Comparison of ENCODE assay signal across 10 mouse cellular contexts in the genomic region with DNA sequence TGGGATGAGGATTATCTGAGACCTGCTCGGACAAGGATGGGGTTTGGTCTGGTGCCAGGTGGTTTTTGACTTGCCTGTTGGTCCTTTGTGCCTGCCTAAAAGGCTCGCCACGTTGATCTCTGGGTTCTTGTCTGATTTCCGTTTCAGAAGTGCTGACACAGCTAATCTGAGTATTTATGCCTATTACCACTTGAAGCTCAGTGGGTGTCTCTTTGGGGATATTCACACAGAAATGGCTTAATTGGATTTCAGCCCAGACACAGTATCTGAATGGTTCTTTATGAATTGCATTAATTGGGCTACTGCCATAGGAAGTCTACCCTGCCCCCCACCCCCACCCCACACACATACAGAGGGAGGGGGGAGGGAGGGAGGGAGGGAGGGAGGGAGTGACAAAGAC. TPM values are rescaled to one million over a fixed set of nuclear protein-coding genes. Genes with fewer than 3 reads are reported as not detected.
DNase-seq lines count a peak whose midpoint lies in the region; ATAC-seq lines count a peak whose summit lies in the region.
"Had no signal": no experiment of that assay in that cellular context is flagged by ENCODE, and none has a peak within 500 bp of the region (broad histone marks: within the 10 kb centered on the region; RNA-seq: fewer than 3 reads in every experiment).

No protein-coding gene starts in this region.

- no peak overlapping the region for H3K9ac ChIP-seq in forebrain, embryonic 12.5 days
- H3K9ac ChIP-seq in midbrain, embryonic 16.5 days (ENCODE audit: low read depth, low read length) = no peak overlapping the region
- H3K9ac ChIP-seq: liver, embryonic 12.5 days had no signal

- H3K27me3 ChIP-seq in forebrain, embryonic 12.5 days = peaks cover 50% of the 10 kb centered on the region
- no peaks in the 10 kb centered on the region for H3K27me3 ChIP-seq in midbrain, embryonic 16.5 days (ENCODE audit: control insufficient read depth, insufficient read depth, low read depth, low read length)
- H3K27me3 ChIP-seq: liver, embryonic 12.5 days had no signal

- peak; percentile 87 for ATAC-seq in forebrain, embryonic 12.5 days (ENCODE audit: low FRiP score)
- peak; percentile 75 for ATAC-seq in midbrain, embryonic 16.5 days
- ATAC-seq: liver, embryonic 12.5 days had no signal

- no peak overlapping the region for H3K4me3 ChIP-seq in forebrain, embryonic 12.5 days (replicated peaks)
- no peak overlapping the region for H3K4me3 ChIP-seq in midbrain, embryonic 16.5 days (ENCODE audit: low read depth, low read length)
- H3K4me3 ChIP-seq: erythroblast, embryonic 14.5 days; liver, embryonic 12.5 days had no signal

- no peak overlapping the region for H3K27ac ChIP-seq in forebrain, embryonic 12.5 days
- H3K27ac ChIP-seq in midbrain, embryonic 16.5 days (ENCODE audit: low read length) = 0 out of 2 replicates have a peak overlapping the region, but pooled peaks have one; percentile 34
- H3K27ac ChIP-seq: liver, embryonic 12.5 days had no signal

- WGBS in forebrain, embryonic 12.5 days = 4% methylated on average over 4 of the region's 4 CpGs
- 6% methylated on average over 4 of the region's 4 CpGs for WGBS in midbrain, embryonic 16.5 days

- DNase-seq in kidney, postnatal 10 days = peak; percentile 32
- DNase-seq in kidney, adult 11 months = no peak
- DNase-seq in MN1 (ENCODE audit: low spot score) = peak; percentile 74
- DNase-seq in gastrocnemius, postnatal 10 days = no peak
- no peak for DNase-seq in frontal cortex, postnatal 10 days (ENCODE audit: low spot score in 2 of 2)
- DNase-seq in frontal cortex, adult 2 months (ENCODE audit: extremely low spot score in 1 of 2, low spot score in 1 of 2) = no peak

- H3K4me1 ChIP-seq in forebrain, embryonic 12.5 days = peaks cover 31% of the 10 kb centered on the region
- peaks cover 18% of the 10 kb centered on the region for H3K4me1 ChIP-seq in midbrain, embryonic 16.5 days (ENCODE audit: control insufficient read depth, insufficient read depth, low read length)

- no peaks in the 10 kb centered on the region for H3K36me3 ChIP-seq in forebrain, embryonic 12.5 days (replicated peaks)
- H3K36me3 ChIP-seq in midbrain, embryonic 16.5 days (ENCODE audit: control insufficient read depth, insufficient read depth, low read length) = no peaks in the 10 kb centered on the region

- H3K4me2 ChIP-seq in forebrain, embryonic 12.5 days = no peak overlapping the region
- H3K4me2 ChIP-seq in midbrain, embryonic 16.5 days (ENCODE audit: low read length) = no peak overlapping the region
- H3K4me2 ChIP-seq: liver, embryonic 12.5 days had no signal

- 0 out of 2 replicates have a peak, but pooled peaks cover 2% of the 10 kb centered on the region for H3K9me3 ChIP-seq in forebrain, embryonic 12.5 days
- no peaks in the 10 kb centered on the region for H3K9me3 ChIP-seq in midbrain, embryonic 16.5 days (replicated peaks; ENCODE audit: control insufficient read depth, low read length, poor library complexity, severe bottlenecking)
- H3K9me3 ChIP-seq: liver, embryonic 12.5 days had no signal

RNA-seq across cellular contexts. Expression of a gene that starts 59.9 kb away (rescaled TPM):
- polyA plus RNA-seq in forebrain, embryonic 12.5 days (2016; fragmentation: Nextera tagmentation; extraction: Ambion mirVana) = 40.9 and 41.2 TPM in 2 replicates
- polyA plus RNA-seq in midbrain, embryonic 16.5 days (2015; fragmentation: Nextera tagmentation; extraction: Ambion mirVana) = 32.1 and 32.3 TPM in 2 replicates
- total RNA-seq in gastrocnemius, postnatal 10 days (2021) = 10 to 100 TPM; 30.2 to 38.0 TPM
- 31.8 and 35.8 TPM in 2 replicates for polyA plus RNA-seq in frontal cortex, adult 2 months (2012; rRNA removed)

Comparison
In these comparisons a context has a peak if more than half of its experiments do, and no peak if none do; other contexts are left out.
1. DNase-seq: peak in kidney, postnatal 10 days (single experiment) and MN1 (single experiment); none in kidney, adult 11 months (single experiment), gastrocnemius, postnatal 10 days (single experiment), frontal cortex, postnatal 10 days (0 of 2) and frontal cortex, adult 2 months (0 of 2).